Mouse (Mus musculus) thymus, postnatal 36 days (tissue): Measurements from ENCODE around the gene Ipo7.
"Not testable (repeated sequence)": the region's sequence is repeated elsewhere in the genome, so short reads cannot be mapped to it uniquely, and the experiment has no call there.

Experiments
- DNase-seq, 2 experiments: peaks; one replicate each; pipeline ENCODE4 v3.0.0; 2022; ENCODE audit warnings: mixed read lengths in 2 of 2

Ipo7 gene

GRCm38 (mm10) chr7:110023553-110023952 lies 5.5 kb downstream of the Ipo7 start:
- no peak for DNase-seq

- DNase-seq, result no peak
Observed at GRCm38 (mm10) chr7:110026594-110026993, 8.5 kb downstream of the Ipo7 start.

- DNase-seq, result no peak
Observed at GRCm38 (mm10) chr7:110028826-110029225, 10.8 kb downstream of the Ipo7 start.

GRCm38 (mm10) chr7:110030342-110030741 lies 12.3 kb downstream of the Ipo7 start:
- DNase-seq, result no peak

- DNase-seq, result not testable (repeated sequence)
Observed at GRCm38 (mm10) chr7:110057723-110058122, 39.6 kb downstream of the Ipo7 start.

- DNase-seq, result peak in 1 of 2 experiments; percentile 4
Observed at GRCm38 (mm10) chr7:110059092-110059785, 41.2 kb downstream of the Ipo7 start.

- no peak for DNase-seq
Observed at GRCm38 (mm10) chr7:110060106-110060668, 42.1 kb downstream of the Ipo7 start.

- no peak for DNase-seq
Observed at GRCm38 (mm10) chr7:110060669-110061198, 42.7 kb downstream of the Ipo7 start.

GRCm38 (mm10) chr7:110061199-110061751 lies 43.2 kb downstream of the Ipo7 start, which contains the start of gene Zfp143:
Zfp143 (plus strand) TSS chr7:110061217.
- peak; percentile 100 for DNase-seq

- DNase-seq, result peak; percentile 85 to 90
Observed at GRCm38 (mm10) chr7:110061752-110062273, 43.7 kb downstream of the Ipo7 start.

- peak in 1 of 2 experiments; percentile 4 for DNase-seq
Observed at GRCm38 (mm10) chr7:110063731-110064130, 45.7 kb downstream of the Ipo7 start.

GRCm38 (mm10) chr7:110069070-110069469 lies 51.0 kb downstream of the Ipo7 start:
- no peak for DNase-seq

GRCm38 (mm10) chr7:110078168-110078567 lies 60.1 kb downstream of the Ipo7 start:
- DNase-seq, result no peak

GRCm38 (mm10) chr7:110083386-110084165 lies 65.5 kb downstream of the Ipo7 start:
- DNase-seq, result peak in 1 of 2 experiments; percentile 13

GRCm38 (mm10) chr7:110085217-110085616 lies 67.1 kb downstream of the Ipo7 start:
- no peak for DNase-seq

- DNase-seq, result no peak
Observed at GRCm38 (mm10) chr7:110087914-110088313, 69.8 kb downstream of the Ipo7 start.

GRCm38 (mm10) chr7:110091670-110092069 lies 73.6 kb downstream of the Ipo7 start:
- DNase-seq, result no peak

GRCm38 (mm10) chr7:110096332-110096731 lies 78.3 kb downstream of the Ipo7 start:
- DNase-seq, result no peak

GRCm38 (mm10) chr7:110097106-110097793 lies 79.2 kb downstream of the Ipo7 start:
- no peak for DNase-seq

GRCm38 (mm10) chr7:110100854-110101253 lies 82.8 kb downstream of the Ipo7 start:
- no peak for DNase-seq

- no peak for DNase-seq
Observed at GRCm38 (mm10) chr7:110101266-110101665, 83.2 kb downstream of the Ipo7 start.

- no peak for DNase-seq
Observed at GRCm38 (mm10) chr7:110105041-110105440, 87.0 kb downstream of the Ipo7 start.
